Mouse (Mus musculus) layer of hippocampus, adult 2 months (tissue): Measurements from ENCODE around the gene Tmod3. TPM values are rescaled to one million over a fixed set of nuclear protein-coding genes. Genes with fewer than 3 reads are reported as not detected.
"Not testable (repeated sequence)": the region's sequence is repeated elsewhere in the genome, so short reads cannot be mapped to it uniquely, and the experiment has no call there.

Experiments
- DNase-seq, 2 experiments: peaks; one replicate each; pipeline ENCODE4 v3.0.0; 2022; ENCODE audit warnings: low spot score in 2 of 2
- H3K27ac ChIP-seq: fragments of 200-600 bp; 2 replicates; pipeline ENCODE4 v1.8.1; 2022
- H3K4me3 ChIP-seq: fragments of 200-600 bp; 2 replicates; pipeline ENCODE4 v1.8.1; 2022; ENCODE audit warnings: mild to moderate bottlenecking
- CTCF ChIP-seq: fragments of 200-600 bp; conservative IDR thresholded peaks from 2 replicates; pipeline ENCODE4 v1.8.1; 2022; ENCODE audit warnings: antibody characterized with exemption, mild to moderate bottlenecking, moderate library complexity
- total RNA-seq, 2 experiments: library from RNA; stranded (reverse); gene quantifications; 2 replicates each; pipeline ENCODE4 v1.2.3; 2021

The Tmod3 gene
- total RNA-seq, 2 experiments from 2014 or later: 37.6 to 40.5 TPM

DNA sequence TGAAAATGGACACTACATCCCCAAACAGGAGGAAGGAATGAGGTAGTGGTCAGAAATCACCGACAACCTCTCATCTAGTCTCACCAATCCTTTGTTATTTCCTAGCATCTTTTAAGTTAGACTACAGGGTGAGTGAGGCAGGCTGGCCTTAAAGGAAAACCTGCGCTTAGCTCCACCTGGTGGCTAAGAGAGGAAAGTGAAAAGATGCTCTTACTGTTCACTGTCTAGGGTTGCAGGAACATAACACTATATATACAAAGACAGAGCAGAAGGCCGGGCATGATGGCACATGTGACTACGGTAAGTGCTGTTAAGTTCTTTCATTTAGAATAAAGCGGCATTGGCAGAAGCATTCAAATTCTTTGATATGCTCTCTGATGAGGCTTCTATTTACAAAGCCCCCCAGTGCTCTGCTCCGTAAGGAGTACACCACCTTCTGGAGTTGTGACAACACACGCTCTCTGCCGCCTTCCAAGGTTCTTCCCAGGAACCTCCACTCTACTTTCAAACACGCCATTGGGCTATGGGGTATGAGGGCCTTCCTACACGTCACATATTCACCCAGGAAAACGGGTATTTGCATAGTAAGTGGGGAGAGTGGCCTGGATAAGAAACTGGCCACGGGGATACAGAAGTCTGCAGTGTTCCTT, 43.9 kb downstream of the Tmod3 start:
- peak; percentile 95 for TF ChIP-seq CTCF
- Histone ChIP-seq H3K4me3 (no peak overlapping the region), H3K27ac (no peak overlapping the region)
- DNase-seq: peak; percentile 47 to 62

GRCm38 (mm10) chr9:75511236-75511939, 48.1 kb downstream of the Tmod3 start:
- no peak for TF ChIP-seq CTCF
- H3K4me3 ChIP-seq: no peak overlapping the region
- peak; percentile 20 to 26 for DNase-seq
- H3K27ac ChIP-seq: no peak overlapping the region

- Histone ChIP-seq H3K4me3 (no peak overlapping the region), H3K27ac (peak overlapping the region; percentile 55; the same call in 1 of the 2 replicates)
- DNase-seq: peak; percentile 26 to 69
- no peak for TF ChIP-seq CTCF
Observed at GRCm38 (mm10) chr9:75504311-75504710, 55.1 kb downstream of the Tmod3 start.

- no peak for TF ChIP-seq CTCF
- Histone ChIP-seq H3K4me3 (no peak overlapping the region), H3K27ac (no peak overlapping the region)
- no peak for DNase-seq
Observed at GRCm38 (mm10) chr9:75498571-75498970, 60.9 kb downstream of the Tmod3 start.

- no peak overlapping the region for H3K4me3 ChIP-seq
- H3K27ac ChIP-seq: no peak overlapping the region
- no peak for TF ChIP-seq CTCF
- DNase-seq: no peak
Observed at GRCm38 (mm10) chr9:75495945-75496344, 63.5 kb downstream of the Tmod3 start.

DNA sequence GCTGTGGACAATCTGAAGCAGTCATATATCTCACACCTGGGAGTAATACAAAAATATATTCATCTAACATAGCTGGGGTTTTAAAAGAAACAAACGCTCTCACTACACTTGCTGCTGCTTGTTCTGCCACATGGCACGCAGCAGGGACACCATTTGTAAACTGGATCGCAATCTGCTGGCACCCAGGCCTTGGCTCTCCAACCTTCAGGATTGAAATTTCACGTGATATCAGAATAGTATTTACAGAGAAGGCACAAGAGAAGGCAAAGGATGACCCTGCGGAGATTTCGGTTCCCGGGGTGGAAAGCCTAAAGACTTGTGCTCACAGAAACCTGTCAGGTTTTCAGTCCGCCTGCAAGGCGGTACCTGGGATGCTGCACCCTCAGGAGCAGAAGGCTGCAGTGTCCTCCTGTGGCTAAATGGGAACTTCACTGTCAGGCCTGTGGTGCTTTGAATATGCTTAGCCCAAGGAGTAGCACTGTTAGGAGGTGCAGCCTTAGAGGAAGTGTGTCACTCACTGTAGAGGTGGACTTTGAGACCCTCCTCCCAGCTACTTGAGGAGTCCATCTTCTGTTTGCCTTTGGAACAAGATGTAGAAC, 65.0 kb downstream of the Tmod3 start:
- TF ChIP-seq CTCF: 0 out of 2 replicates have a peak, but pooled peaks have one; percentile 3
- DNase-seq: peak in 1 of 2 experiments; percentile 40
- no peak overlapping the region for H3K27ac ChIP-seq
- H3K4me3 ChIP-seq: no peak overlapping the region

DNA sequence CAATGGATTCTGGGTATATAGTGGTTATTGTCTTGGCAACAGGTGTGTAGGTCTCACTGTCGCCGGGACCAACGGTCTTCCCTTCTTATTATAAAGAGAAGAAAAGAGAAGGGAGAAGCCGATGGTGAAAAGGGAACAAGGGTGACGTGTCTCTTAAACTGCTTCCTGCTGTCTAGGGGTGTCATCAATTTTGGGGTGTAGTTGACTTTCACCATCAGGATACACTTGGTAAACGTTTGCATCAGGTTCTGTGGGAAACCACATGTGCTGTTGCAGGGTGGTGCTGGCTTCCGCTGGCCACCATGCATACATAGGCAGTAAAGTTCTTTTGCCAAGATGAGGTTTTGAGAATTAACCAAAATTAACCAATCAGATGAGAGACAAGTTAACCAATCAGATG, 71.2 kb downstream of the Tmod3 start:
- H3K27ac ChIP-seq: not testable (repeated sequence)

DNA sequence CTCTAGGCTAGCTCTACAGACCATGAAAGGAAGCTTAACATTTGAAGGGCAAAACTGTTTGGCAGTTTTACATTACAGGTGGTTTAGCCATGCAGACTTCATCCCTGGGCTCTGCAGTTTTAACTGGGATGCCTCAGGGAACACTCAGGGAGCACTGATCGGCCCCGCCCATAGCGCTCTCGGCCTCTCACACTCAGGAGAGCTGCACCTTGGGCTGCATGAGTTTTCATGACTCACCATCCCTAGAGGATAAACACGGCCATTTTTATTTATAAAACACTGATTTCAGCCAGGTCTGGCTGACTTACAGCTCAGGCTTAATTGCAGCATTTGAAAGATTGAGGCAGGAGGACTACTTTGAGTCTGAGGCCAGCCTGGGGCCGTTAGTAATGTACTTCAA, 74.2 kb downstream of the Tmod3 start:
- no peak for TF ChIP-seq CTCF
- no peak overlapping the region for H3K4me3 ChIP-seq

More for the DNA sequence above, 71.2 kb downstream of the Tmod3 start:
- DNase-seq, H3K4me3 ChIP-seq: not testable (repeated sequence)

DNA sequence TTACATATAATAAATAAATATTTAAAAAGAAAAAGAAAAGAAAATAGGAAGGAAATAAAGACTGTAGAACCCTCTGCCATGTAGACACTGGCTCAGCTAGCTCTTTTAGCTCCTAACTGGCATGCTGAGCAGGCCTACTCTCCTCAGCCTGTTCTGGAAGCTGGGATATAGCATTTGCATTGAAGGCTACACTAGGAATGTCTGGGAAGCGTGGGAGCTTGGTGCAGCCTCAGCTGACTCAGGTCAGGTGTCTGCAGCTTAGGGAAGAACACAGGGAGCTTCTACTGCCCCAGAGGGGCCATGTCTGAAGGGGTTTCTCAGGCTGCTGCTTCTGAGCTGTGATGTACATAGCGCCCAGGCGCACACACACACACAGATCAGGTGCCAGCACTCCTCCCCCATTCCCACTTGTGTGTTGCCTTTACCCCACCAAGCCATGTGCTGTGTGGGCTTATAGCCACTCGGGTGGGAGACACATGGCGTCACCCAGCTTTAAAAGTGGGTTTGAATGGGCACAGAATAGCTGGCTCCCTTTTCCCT, 78.9 kb downstream of the Tmod3 start:
- TF ChIP-seq CTCF: no peak
- DNase-seq: no peak
- H3K4me3 ChIP-seq: no peak overlapping the region
- no peak overlapping the region; the same call in 1 of the 2 replicates for H3K27ac ChIP-seq

More for the DNA sequence above, 74.2 kb downstream of the Tmod3 start:
- DNase-seq: no peak
- no peak overlapping the region for H3K27ac ChIP-seq

- H3K4me3 ChIP-seq: no peak overlapping the region
- DNase-seq: peak; percentile 46
- 0 out of 2 replicates have a peak overlapping the region, but pooled peaks have one; percentile 5 for H3K27ac ChIP-seq
Observed at GRCm38 (mm10) chr9:75479106-75479725, 80.2 kb downstream of the Tmod3 start.

DNA sequence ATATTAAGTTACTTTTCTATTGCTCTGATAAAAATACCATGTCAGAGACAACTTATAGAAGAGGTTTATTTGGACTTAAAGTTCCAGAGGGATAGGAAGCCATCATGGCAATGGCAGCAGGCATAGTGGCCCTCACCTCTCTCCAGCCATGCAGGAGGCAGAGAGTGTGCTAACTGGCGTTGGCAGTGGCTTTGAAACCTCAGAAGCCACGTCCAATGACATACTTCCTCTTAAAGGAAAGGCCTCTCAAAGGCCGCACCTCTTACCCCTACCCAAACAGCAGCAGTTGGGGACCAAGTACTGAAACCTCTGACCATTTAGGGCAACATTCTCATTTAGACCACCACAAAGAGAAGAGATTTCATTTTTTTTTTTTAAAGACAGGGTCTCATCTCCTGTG, 82.2 kb downstream of the Tmod3 start:
- no peak for DNase-seq
- TF ChIP-seq CTCF: no peak
- Histone ChIP-seq H3K27ac (no peak overlapping the region), H3K4me3 (no peak overlapping the region)

More at GRCm38 (mm10) chr9:75479106-75479725, 80.2 kb downstream of the Tmod3 start:
- no peak for TF ChIP-seq CTCF

DNA sequence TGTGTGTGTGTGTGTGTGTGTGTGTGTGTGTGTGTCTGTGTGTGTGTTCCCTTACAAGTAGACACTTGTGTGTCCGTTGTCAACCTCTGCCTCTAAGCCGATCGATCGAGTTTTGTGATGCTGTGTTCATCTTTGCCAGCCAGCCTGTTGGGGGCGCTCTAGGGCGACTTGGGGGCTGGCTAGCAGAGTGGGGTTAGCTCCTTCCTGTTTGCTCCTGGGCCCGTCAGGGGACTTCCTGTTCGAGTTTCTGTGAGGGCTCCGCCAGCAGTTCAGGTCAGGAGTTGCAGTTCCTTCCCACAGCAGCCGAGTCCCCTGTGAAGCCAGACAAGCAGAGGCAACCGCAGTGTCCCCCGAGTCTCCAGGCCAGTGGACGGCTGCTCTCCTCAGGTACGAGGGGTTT, 91.2 kb downstream of the Tmod3 start:
- Histone ChIP-seq H3K27ac (no peak overlapping the region), H3K4me3 (no peak overlapping the region)
- no peak for DNase-seq
- TF ChIP-seq CTCF: peak; percentile 40

DNA sequence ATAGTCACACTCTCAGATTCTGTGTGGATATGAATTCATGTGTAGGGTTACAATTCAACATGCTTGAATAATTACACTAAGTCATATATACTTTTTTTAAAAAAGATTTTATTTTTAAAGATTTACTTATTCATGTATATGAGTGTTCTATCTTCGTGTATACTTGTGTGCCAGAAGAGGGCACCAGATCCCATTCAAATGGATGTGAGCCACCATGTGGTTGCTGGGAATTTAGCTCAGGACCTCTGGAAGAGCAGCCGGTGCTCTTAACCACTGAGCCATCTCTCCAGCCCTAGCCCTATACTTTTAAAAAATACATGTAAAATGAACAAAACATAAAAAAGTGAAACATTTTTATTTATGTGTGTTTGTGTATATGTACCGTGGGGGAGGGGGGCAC, 91.9 kb downstream of the Tmod3 start:
- TF ChIP-seq CTCF: peak; percentile 37
- no peak overlapping the region for H3K4me3 ChIP-seq
- H3K27ac ChIP-seq: no peak overlapping the region
- no peak for DNase-seq
